Mouse (Mus musculus): ENCODE measurements around the gene Muc20.

GRCm38 (mm10) chr16:32803252-32803853 is 6.1 kb upstream of the Muc20 start:
- no peak for TF ChIP-seq CTCF (IDR thresholded peaks at IDR 0.05; ENCODE audit: low read depth, low read length)
- no peak for TF ChIP-seq TAL1 (conservative IDR thresholded peaks at IDR 0.05; ENCODE audit: low read depth, low read length)
- TF ChIP-seq POLR2AphosphoS5 (IDR thresholded peaks at IDR 0.05; ENCODE audit: insufficient replicate concordance, low read depth, low read length), result no peak
- TF ChIP-seq GATA1 (IDR thresholded peaks at IDR 0.05; ENCODE audit: borderline replicate concordance, low read length), result no peak
- no peak for TF ChIP-seq GATA2 (IDR thresholded peaks at IDR 0.05; ENCODE audit: borderline replicate concordance, low read depth, low read length)

Data from G1E (cell line).